Mouse (Mus musculus): ENCODE measurements around the gene Rgl2. TPM values are rescaled to one million over a fixed set of nuclear protein-coding genes. Genes with fewer than 3 reads are reported as not detected.

The Rgl2 gene
- total and polyA plus RNA-seq, 3 experiments = 24.9 to 43.6 TPM; not detected in 1

DNA sequence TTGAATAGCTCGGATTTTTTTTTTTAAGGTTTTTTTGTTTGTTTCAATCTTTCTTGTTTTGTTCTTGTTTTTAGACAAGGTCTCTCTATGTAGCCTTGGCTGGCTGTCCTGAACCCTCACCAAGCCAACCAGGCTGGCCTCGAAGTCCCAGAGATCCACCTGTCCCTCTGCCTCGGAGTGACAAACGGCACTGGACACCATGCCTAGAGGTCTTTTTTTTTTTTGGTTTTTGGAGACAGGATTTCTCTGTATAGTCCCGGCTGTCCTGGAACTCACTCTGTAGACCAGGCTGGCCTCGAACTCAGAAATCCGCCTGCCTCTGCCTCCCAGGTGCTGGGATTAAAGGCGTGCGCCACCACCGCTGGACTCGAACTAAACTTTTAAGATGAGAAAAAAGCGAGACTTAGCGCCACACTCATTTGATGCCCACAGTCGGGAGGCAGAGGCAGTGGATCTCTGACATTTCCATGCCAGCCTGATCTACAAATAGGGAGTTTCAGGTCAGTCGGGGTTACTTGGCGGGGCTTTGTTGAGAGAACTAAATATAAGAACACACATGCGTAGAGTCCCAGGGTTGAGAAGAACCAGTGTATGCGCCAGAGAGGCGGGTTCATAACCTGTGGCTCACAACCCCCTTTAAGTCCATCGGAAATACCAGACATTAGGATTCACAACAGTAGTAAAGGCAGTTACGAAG, 944 bp upstream of the Rgl2 start:
- Histone ChIP-seq H3K27ac (ENCODE audit: control insufficient read depth, low read depth, low read length) (peak overlapping the region; percentile 56), H3K4me3 (ENCODE audit: control insufficient read depth in 1 of 2, insufficient read depth in 1 of 2, low read depth in 2 of 2, low read length in 2 of 2) (peak overlapping the region; percentile 74 to 78), H3K9me3 (replicated peaks; ENCODE audit: insufficient read depth, low read length) (no peaks in the 10 kb centered on the region), H3K36me3 (ENCODE audit: control insufficient read depth in 1 of 2, insufficient read depth in 2 of 2, low read length in 2 of 2) (peaks cover 0 to 8% of the 10 kb centered on the region in 2 experiments; a peak in 2 of 4 replicates), H3K4me1 (ENCODE audit: control insufficient read depth in 1 of 2, insufficient read depth in 2 of 2, low read length in 2 of 2) (peaks cover 2 to 24% of the 10 kb centered on the region in 2 experiments), H3K9ac (ENCODE audit: control insufficient read depth, low read depth, low read length, poor library complexity, severe bottlenecking) (peak overlapping the region; percentile 75), H3K27me3 (ENCODE audit: control insufficient read depth in 1 of 2, insufficient read depth in 2 of 2, low read length in 2 of 2) (no peaks in the 10 kb centered on the region), H3K79me2 (ENCODE audit: control insufficient read depth, insufficient read depth, low read length, poor library complexity) (peaks cover 24% of the 10 kb centered on the region)
- 0 out of 2 replicates have a peak, but pooled peaks have one; percentile 7 for TF ChIP-seq ZMIZ1 (IDR thresholded peaks at IDR 0.05; ENCODE audit: low read depth, low read length)
- no peak for TF ChIP-seq NRF1 (IDR thresholded peaks at IDR 0.05; ENCODE audit: insufficient read depth, low read depth, low read length, poor library complexity, severe bottlenecking)
- DNase-seq (ENCODE audit: low read depth, low spot score) = no peak

DNA sequence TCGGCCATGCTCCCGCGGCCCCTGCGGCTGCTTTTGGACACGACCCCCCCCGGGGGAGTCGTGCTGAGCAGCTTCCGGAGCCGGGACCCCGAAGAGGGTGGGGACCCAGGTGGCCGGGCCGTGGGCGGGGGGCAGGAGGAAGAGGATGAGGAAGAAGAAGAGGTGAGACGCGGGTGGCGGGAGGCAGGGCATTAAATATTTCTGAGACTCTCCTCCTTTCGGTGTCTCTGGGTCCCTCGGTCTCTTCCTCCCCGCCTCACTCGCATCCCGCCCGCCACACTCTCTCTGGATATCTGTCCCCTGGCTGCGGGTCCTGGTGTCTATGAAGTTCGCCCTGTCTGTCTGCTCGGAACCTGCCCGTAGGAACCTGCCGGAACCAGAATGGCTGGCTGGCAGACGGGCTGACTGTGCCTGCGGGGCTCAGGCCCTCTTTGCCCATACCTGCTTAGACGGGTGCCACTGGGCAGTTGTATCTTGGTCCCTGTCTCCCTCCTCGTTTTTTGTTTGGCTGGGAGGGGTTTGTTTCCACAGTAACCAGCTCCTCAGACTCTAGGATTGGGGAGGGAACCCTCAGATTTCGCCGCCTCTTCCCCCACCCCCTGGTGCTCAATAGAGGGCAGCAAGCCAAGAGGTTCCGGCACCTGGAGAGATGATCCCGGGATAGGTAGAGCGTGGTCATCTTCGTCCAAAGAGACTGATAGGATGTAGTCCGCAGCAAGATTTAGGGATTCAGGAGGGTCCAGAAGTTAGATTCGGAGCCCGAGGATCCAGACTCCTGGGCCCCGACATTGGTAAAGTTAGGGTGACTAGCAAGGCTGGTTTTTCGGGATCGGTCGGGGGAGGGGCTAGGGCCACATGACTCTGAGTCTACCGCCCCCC, 1.2 kb downstream of the Rgl2 start:
- H3K79me2 ChIP-seq (ENCODE audit: control insufficient read depth, insufficient read depth, low read length, poor library complexity) = peaks cover 24% of the 10 kb centered on the region
- H3K4me3 ChIP-seq (ENCODE audit: control insufficient read depth in 1 of 2, insufficient read depth in 1 of 2, low read depth in 2 of 2, low read length in 2 of 2) = peak overlapping the region; percentile 74 to 78
- peak overlapping the region; percentile 98 for H3K27ac ChIP-seq (ENCODE audit: control insufficient read depth, low read depth, low read length)
- H3K9me3 ChIP-seq (replicated peaks; ENCODE audit: insufficient read depth, low read length) = no peaks in the 10 kb centered on the region
- H3K27me3 ChIP-seq (ENCODE audit: control insufficient read depth in 1 of 2, insufficient read depth in 2 of 2, low read length in 2 of 2) = no peaks in the 10 kb centered on the region
- peaks cover 0 to 3% of the 10 kb centered on the region in 2 experiments; a peak in 2 of 4 replicates for H3K36me3 ChIP-seq (ENCODE audit: control insufficient read depth in 1 of 2, insufficient read depth in 2 of 2, low read length in 2 of 2)
- peak overlapping the region; percentile 93 for H3K9ac ChIP-seq (ENCODE audit: control insufficient read depth, low read depth, low read length, poor library complexity, severe bottlenecking)
- DNase-seq (ENCODE audit: low read depth, low spot score) = peak; percentile 76
- peaks cover 0 to 7% of the 10 kb centered on the region in 2 experiments; a peak in 2 of 4 replicates for H3K4me1 ChIP-seq (ENCODE audit: control insufficient read depth in 1 of 2, insufficient read depth in 2 of 2, low read length in 2 of 2)
- TF ChIP-seq CHD2 (IDR thresholded peaks at IDR 0.05; ENCODE audit: low read length) (no peak), GABPA (IDR thresholded peaks at IDR 0.05; ENCODE audit: low read depth, low read length) (no peak), HCFC1 (IDR thresholded peaks at IDR 0.05; ENCODE audit: low read depth, low read length) (0 out of 2 replicates have a peak, but pooled peaks have one; percentile 17), ZNF384 (IDR thresholded peaks at IDR 0.05; ENCODE audit: low read depth, low read length) (no peak), RAD21 (IDR thresholded peaks at IDR 0.05; ENCODE audit: low read depth, low read length) (no peak), CHD1 (IDR thresholded peaks at IDR 0.05; ENCODE audit: low read depth, low read length) (no peak), ZKSCAN1 (IDR thresholded peaks at IDR 0.05; ENCODE audit: low read depth, low read length) (no peak), MAX (IDR thresholded peaks at IDR 0.05; ENCODE audit: low read length) (no peak), MXI1 (IDR thresholded peaks at IDR 0.05; ENCODE audit: low read depth, low read length) (peak; percentile 30; the same call in 1 of the 2 replicates), TCF12 (IDR thresholded peaks at IDR 0.05; ENCODE audit: low read depth, low read length) (no peak), POLR2AphosphoS2 (IDR thresholded peaks at IDR 0.05; ENCODE audit: low read length) (no peak), USF2 (IDR thresholded peaks at IDR 0.05; ENCODE audit: borderline replicate concordance in 1 of 2, insufficient read depth in 1 of 2, low read depth in 1 of 2, low read length in 2 of 2) (no peak), JUND (IDR thresholded peaks at IDR 0.05; ENCODE audit: low read depth, low read length) (no peak), EP300 (IDR thresholded peaks at IDR 0.05; ENCODE audit: low read depth in 1 of 2, low read length in 2 of 2) (no peak), MAZ (IDR thresholded peaks at IDR 0.05; ENCODE audit: low read depth, low read length) (no peak; the same call in 1 of the 2 replicates), BHLHE40 (IDR thresholded peaks at IDR 0.05; ENCODE audit: borderline replicate concordance, low read depth, low read length) (no peak), ETS1 (IDR thresholded peaks at IDR 0.05; ENCODE audit: low read depth, low read length) (no peak), UBTF (IDR thresholded peaks at IDR 0.05; ENCODE audit: borderline replicate concordance, insufficient read depth, low read depth, low read length) (no peak), E2F4 (IDR thresholded peaks at IDR 0.05; ENCODE audit: borderline replicate concordance, low read depth, low read length) (no peak), TBP (IDR thresholded peaks at IDR 0.05; ENCODE audit: low read depth, low read length) (no peak), SIN3A (IDR thresholded peaks at IDR 0.05; ENCODE audit: low read length) (peak; percentile 60), MYB (IDR thresholded peaks at IDR 0.05; ENCODE audit: low read depth, low read length) (no peak), KAT2A (conservative IDR thresholded peaks at IDR 0.05; ENCODE audit: low read depth, low read length) (no peak), SMC3 (IDR thresholded peaks at IDR 0.05; ENCODE audit: low read depth, low read length) (no peak), CTCF (IDR thresholded peaks at IDR 0.05 in 2 of 3, conservative IDR thresholded peaks at IDR 0.05 in 1 of 3; ENCODE audit: control insufficient read depth in 1 of 3, insufficient read depth in 1 of 3, low read depth in 2 of 3, low read length in 3 of 3, poor library complexity in 1 of 3, severe bottlenecking in 1 of 3) (no peak), NRF1 (IDR thresholded peaks at IDR 0.05; ENCODE audit: insufficient read depth, low read depth, low read length, poor library complexity, severe bottlenecking) (no peak), GATA1 (IDR thresholded peaks at IDR 0.05; ENCODE audit: low read depth, low read length) (no peak)
